Mouse (Mus musculus): Measurements from ENCODE around the gene Ace. TPM values are rescaled to one million over a fixed set of nuclear protein-coding genes. Genes with fewer than 3 reads are reported as not detected.

Ace gene
- total RNA-seq, 1 experiment from 2014 or later, result 376 TPM

GRCm38 (mm10) chr11:106033491-106033919 lies 65.8 kb downstream of the Ace start:
- peak; percentile 61 for ATAC-seq (replicated peaks; ENCODE audit: insufficient number of reproducible peaks, low FRiP score, low TSS enrichment, poor library complexity, severe bottlenecking)

GRCm38 (mm10) chr11:106034986-106035385 lies 67.2 kb downstream of the Ace start:
- no peak for ATAC-seq (replicated peaks; ENCODE audit: insufficient number of reproducible peaks, low FRiP score, low TSS enrichment, poor library complexity, severe bottlenecking)

GRCm38 (mm10) chr11:106036548-106037417 lies 69.0 kb downstream of the Ace start, which contains the start of gene Dcaf7:
Gene Dcaf7 (plus strand): TSS chr11:106036872.
- ATAC-seq (replicated peaks; ENCODE audit: insufficient number of reproducible peaks, low FRiP score, low TSS enrichment, poor library complexity, severe bottlenecking), result peak; percentile 92

- no peak for ATAC-seq (replicated peaks; ENCODE audit: insufficient number of reproducible peaks, low FRiP score, low TSS enrichment, poor library complexity, severe bottlenecking)
These were observed 69.6 kb downstream of the Ace start for GRCm38 (mm10) chr11:106037418-106037751.

Other genes with a start within 250 kb of the Ace start
- gene Cyb561, start 14.6 kb upstream of the Ace start, total RNA-seq (2017), result 4.5 to 8.4 TPM (median 5.5 TPM) in 3 replicates
- gene Ace3, start 26.7 kb downstream of the Ace start, total RNA-seq (2017), result 0.19 TPM in 1 of 3 replicates, not detected in the others
- 0.97 TPM in 1 of 3 replicates, not detected in the others for gene Kcnh6, start 40.2 kb downstream of the Ace start, total RNA-seq (2017)
- gene Dcaf7, start 68.9 kb downstream of the Ace start, total RNA-seq (2017), result 35.3 to 62.0 TPM (median 35.7 TPM) in 3 replicates
- 9.0 to 12.7 TPM (median 10.2 TPM) in 3 replicates for gene Taco1, start 98.1 kb downstream of the Ace start, total RNA-seq (2017)
- 105 to 136 TPM (median 123 TPM) in 3 replicates for gene Map3k3, start 116.7 kb downstream of the Ace start, total RNA-seq (2017)
- gene Gm10840, start 192.9 kb downstream of the Ace start, total RNA-seq (2017), result not detected in 3 replicates
- 91.7 to 118 TPM (median 94.0 TPM) in 3 replicates for gene Limd2, start 192.9 kb downstream of the Ace start, total RNA-seq (2017)
- 20.0 to 33.6 TPM (median 21.1 TPM) in 3 replicates for gene Strada, start 234.2 kb downstream of the Ace start, total RNA-seq (2017)
- 131 to 182 TPM (median 140 TPM) in 3 replicates for gene Ccdc47, start 248.4 kb downstream of the Ace start, total RNA-seq (2017)
- 90.8 to 119 TPM (median 99.4 TPM) in 3 replicates for gene Ddx42, start 249.0 kb downstream of the Ace start, total RNA-seq (2017)